Mouse (Mus musculus) lung, postnatal 0 days (tissue): Measurements from ENCODE around the gene Fxyd6.

Source experiments
- CTCF ChIP-seq: IDR thresholded peaks from 2 replicates; pipeline ENCODE4 v1.5.1; 2016; ENCODE audit warnings: antibody characterized with exemption, mild to moderate bottlenecking
- EP300 ChIP-seq: IDR thresholded peaks from 2 replicates; pipeline ENCODE4 v1.6.1; 2016; ENCODE audit warnings: antibody characterized with exemption, mild to moderate bottlenecking, control low read depth

- TF ChIP-seq CTCF (no peak), EP300 (no peak)
These were observed 19.6 kb downstream of the Fxyd6 start for GRCm38 (mm10) chr9:45389596-45389995.
